25 mouse cellular contexts compared by ENCODE assay signal in genomic region chr1:42416539-42417218, GRCm38 (mm10).
A peak's percentile ranks its signal among the peaks of the same experiment; 100 is the strongest.
DNase-seq lines count a peak whose midpoint lies in the region; ATAC-seq and TF ChIP-seq lines count a peak whose summit lies in the region.
"Had no signal": no experiment of that assay in that cellular context is flagged by ENCODE, and none has a peak within 500 bp of the region (broad histone marks: within the 10 kb centered on the region; RNA-seq: fewer than 3 reads in every experiment).

No protein-coding gene starts in this region.

- intact Hi-C loops in heart, adult 2 months (cut with DNase I) = no loop called here

- 0 out of 2 replicates have a peak, but pooled peaks cover 6% of the 10 kb centered on the region for H3K27me3 ChIP-seq in midbrain, embryonic 12.5 days
- no peaks in the 10 kb centered on the region for H3K27me3 ChIP-seq in midbrain, postnatal 0 days (ENCODE audit: insufficient read depth, low read length)
- no peaks in the 10 kb centered on the region for H3K27me3 ChIP-seq in hindbrain, embryonic 11.5 days (ENCODE audit: control insufficient read depth, insufficient read depth, low read length)
- no peaks in the 10 kb centered on the region for H3K27me3 ChIP-seq in hindbrain, embryonic 15.5 days
- H3K27me3 ChIP-seq in neural tube, embryonic 15.5 days (replicated peaks) = no peaks in the 10 kb centered on the region
- no peaks in the 10 kb centered on the region for H3K27me3 ChIP-seq in heart, adult 2 months (ENCODE audit: control insufficient read depth, insufficient read depth, low read length)
- H3K27me3 ChIP-seq: intestine, embryonic 15.5 days; lung, embryonic 15.5 days; stomach, embryonic 15.5 days had no signal

- ATAC-seq in midbrain, embryonic 12.5 days (ENCODE audit: low FRiP score, low read depth) = peak; percentile 52; the same call in 1 of the 2 replicates
- ATAC-seq in midbrain, postnatal 0 days (ENCODE audit: low FRiP score) = no peak
- ATAC-seq in hindbrain, embryonic 11.5 days (ENCODE audit: low FRiP score) = peak; percentile 61
- no peak; the same call in 1 of the 2 replicates for ATAC-seq in hindbrain, embryonic 15.5 days (ENCODE audit: low FRiP score, low read depth)
- no peak for ATAC-seq in neural tube, embryonic 15.5 days (ENCODE audit: low FRiP score)
- ATAC-seq: CD4-positive, CD25-positive, alpha-beta regulatory T cell, adult 4 months; intestine, embryonic 15.5 days had no signal

- no peak for TF ChIP-seq POLR2A in heart, adult 2 months (IDR thresholded peaks at IDR 0.05; ENCODE audit: insufficient read depth, low read depth, low read length)

- no peaks in the 10 kb centered on the region for H3K9me3 ChIP-seq in midbrain, embryonic 12.5 days
- H3K9me3 ChIP-seq in midbrain, postnatal 0 days (ENCODE audit: low read length) = no peaks in the 10 kb centered on the region
- no peaks in the 10 kb centered on the region for H3K9me3 ChIP-seq in hindbrain, embryonic 11.5 days (ENCODE audit: control insufficient read depth, low read length)
- H3K9me3 ChIP-seq in hindbrain, embryonic 15.5 days = no peaks in the 10 kb centered on the region
- no peaks in the 10 kb centered on the region for H3K9me3 ChIP-seq in neural tube, embryonic 15.5 days (replicated peaks)
- H3K9me3 ChIP-seq: embryonic facial prominence, embryonic 12.5 days; intestine, embryonic 15.5 days; limb, embryonic 13.5 days; lung, embryonic 15.5 days; stomach, embryonic 15.5 days had no signal

- no peaks in the 10 kb centered on the region for H3K36me3 ChIP-seq in midbrain, embryonic 12.5 days
- H3K36me3 ChIP-seq in midbrain, postnatal 0 days (ENCODE audit: insufficient read depth, low read length) = no peaks in the 10 kb centered on the region
- no peaks in the 10 kb centered on the region for H3K36me3 ChIP-seq in hindbrain, embryonic 11.5 days (ENCODE audit: control insufficient read depth, insufficient read depth, low read length)
- no peaks in the 10 kb centered on the region for H3K36me3 ChIP-seq in hindbrain, embryonic 15.5 days
- no peaks in the 10 kb centered on the region for H3K36me3 ChIP-seq in neural tube, embryonic 15.5 days
- H3K36me3 ChIP-seq in heart, adult 2 months (ENCODE audit: control insufficient read depth, insufficient read depth, low read length) = no peaks in the 10 kb centered on the region
- H3K36me3 ChIP-seq: embryonic facial prominence, embryonic 12.5 days; intestine, embryonic 15.5 days; limb, embryonic 13.5 days; lung, embryonic 15.5 days; stomach, embryonic 15.5 days had no signal

- H3K79me2 ChIP-seq in heart, adult 2 months (replicated peaks; ENCODE audit: control insufficient read depth, insufficient read depth, low read length) = no peaks in the 10 kb centered on the region

- H3K4me1 ChIP-seq in midbrain, embryonic 12.5 days = peaks cover 17% of the 10 kb centered on the region; the same call in 1 of the 2 replicates
- H3K4me1 ChIP-seq in midbrain, postnatal 0 days (ENCODE audit: insufficient read depth, low read length) = no peaks in the 10 kb centered on the region; the same call in 1 of the 2 replicates
- no peaks in the 10 kb centered on the region for H3K4me1 ChIP-seq in hindbrain, embryonic 11.5 days (replicated peaks; ENCODE audit: control insufficient read depth, insufficient read depth, low read length)
- H3K4me1 ChIP-seq in hindbrain, embryonic 15.5 days (replicated peaks) = peaks cover 15% of the 10 kb centered on the region
- peaks cover 13% of the 10 kb centered on the region for H3K4me1 ChIP-seq in neural tube, embryonic 15.5 days
- H3K4me1 ChIP-seq in heart, adult 2 months (ENCODE audit: control insufficient read depth, insufficient read depth, low read length) = no peaks in the 10 kb centered on the region
- H3K4me1 ChIP-seq: stomach, embryonic 15.5 days had no signal

- no peak for TF ChIP-seq CTCF in midbrain, postnatal 0 days (IDR thresholded peaks at IDR 0.05)
- TF ChIP-seq CTCF in heart, adult 2 months (IDR thresholded peaks at IDR 0.05) = no peak

- no peak overlapping the region for H3K27ac ChIP-seq in midbrain, embryonic 12.5 days (replicated peaks)
- H3K27ac ChIP-seq in midbrain, postnatal 0 days (ENCODE audit: low read depth, low read length) = no peak overlapping the region
- H3K27ac ChIP-seq in hindbrain, embryonic 11.5 days (ENCODE audit: low read depth, low read length) = no peak overlapping the region
- no peak overlapping the region for H3K27ac ChIP-seq in hindbrain, embryonic 15.5 days (replicated peaks)
- H3K27ac ChIP-seq in neural tube, embryonic 15.5 days (replicated peaks) = no peak overlapping the region
- H3K27ac ChIP-seq in heart, adult 2 months = no peak overlapping the region
- H3K27ac ChIP-seq: embryonic facial prominence, embryonic 12.5 days; intestine, embryonic 15.5 days; kidney, postnatal 0 days; limb, embryonic 13.5 days; lung, embryonic 15.5 days; stomach, embryonic 15.5 days had no signal

- no peak overlapping the region for H3K9ac ChIP-seq in midbrain, embryonic 12.5 days (replicated peaks)
- no peak overlapping the region for H3K9ac ChIP-seq in midbrain, postnatal 0 days (replicated peaks; ENCODE audit: low read length, poor library complexity, severe bottlenecking)
- no peak overlapping the region for H3K9ac ChIP-seq in hindbrain, embryonic 11.5 days (ENCODE audit: low read depth, low read length)
- no peak overlapping the region for H3K9ac ChIP-seq in hindbrain, embryonic 15.5 days
- no peak overlapping the region for H3K9ac ChIP-seq in neural tube, embryonic 15.5 days (replicated peaks)
- no peak overlapping the region for H3K9ac ChIP-seq in heart, adult 2 months (ENCODE audit: low read depth, low read length)
- H3K9ac ChIP-seq: embryonic facial prominence, embryonic 12.5 days; intestine, embryonic 15.5 days; limb, embryonic 13.5 days; lung, embryonic 15.5 days; stomach, embryonic 15.5 days had no signal

- H3K4me3 ChIP-seq in midbrain, embryonic 12.5 days = no peak overlapping the region
- no peak overlapping the region for H3K4me3 ChIP-seq in midbrain, postnatal 0 days (ENCODE audit: low read depth, low read length)
- no peak overlapping the region for H3K4me3 ChIP-seq in hindbrain, embryonic 11.5 days (ENCODE audit: low read depth, low read length)
- H3K4me3 ChIP-seq in hindbrain, embryonic 15.5 days = no peak overlapping the region
- H3K4me3 ChIP-seq in neural tube, embryonic 15.5 days (replicated peaks) = no peak overlapping the region
- no peak overlapping the region for H3K4me3 ChIP-seq in heart, adult 2 months
- H3K4me3 ChIP-seq: embryonic facial prominence, embryonic 12.5 days; intestine, embryonic 15.5 days; limb, embryonic 13.5 days; lung, embryonic 15.5 days; stomach, embryonic 15.5 days had no signal

- TF ChIP-seq EP300 in heart, adult 2 months (IDR thresholded peaks at IDR 0.05; ENCODE audit: insufficient read depth, low read depth, low read length) = no peak

- 76% methylated on average over 8 of the region's 8 CpGs for WGBS in midbrain, embryonic 12.5 days
- WGBS in midbrain, postnatal 0 days = 71% methylated on average over 8 of the region's 8 CpGs
- WGBS in hindbrain, embryonic 11.5 days = 62% methylated on average over 8 of the region's 8 CpGs
- 49% methylated on average over 8 of the region's 8 CpGs for WGBS in hindbrain, embryonic 15.5 days
- WGBS in neural tube, embryonic 15.5 days = 47% methylated on average over 8 of the region's 8 CpGs
- WGBS in heart, adult 2 months = 79% methylated on average over 8 of the region's 8 CpGs

- DNase-seq in midbrain, postnatal 0 days (ENCODE audit: low spot score) = no peak
- DNase-seq in hindbrain, embryonic 11.5 days (ENCODE audit: low spot score) = no peak
- no peak for DNase-seq in heart, adult 2 months
- DNase-seq in adrenal gland, adult 18-20 months (ENCODE audit: low spot score in 2 of 2) = no peak
- DNase-seq: adrenal gland, adult 2 months; cerebellum, adult 9-10 months; embryo, embryonic 11 days; gastrocnemius, postnatal 10 days; kidney, adult 2 months; kidney, postnatal 4 days; retina, postnatal 1 day; right cerebral cortex, postnatal 25 days; thymus, postnatal 14 days had no signal

- no peak overlapping the region for H3K4me2 ChIP-seq in midbrain, embryonic 12.5 days (replicated peaks)
- no peak overlapping the region for H3K4me2 ChIP-seq in midbrain, postnatal 0 days (ENCODE audit: low read depth, low read length, poor library complexity, severe bottlenecking)
- no peak overlapping the region for H3K4me2 ChIP-seq in hindbrain, embryonic 11.5 days (replicated peaks; ENCODE audit: low read depth, low read length)
- peak overlapping the region; percentile 29 for H3K4me2 ChIP-seq in hindbrain, embryonic 15.5 days
- H3K4me2 ChIP-seq in neural tube, embryonic 15.5 days = peak overlapping the region; percentile 39; the same call in 1 of the 2 replicates
- H3K4me2 ChIP-seq: embryonic facial prominence, embryonic 12.5 days; heart, embryonic 11.5 days; intestine, embryonic 15.5 days; limb, embryonic 13.5 days; liver, embryonic 11.5 days; lung, embryonic 15.5 days; stomach, embryonic 15.5 days had no signal

Comparison
In these comparisons a context has a peak if more than half of its experiments do, and no peak if none do; other contexts are left out.
1. ATAC-seq: peak in midbrain, embryonic 12.5 days (single experiment) and hindbrain, embryonic 11.5 days (single experiment); none in midbrain, postnatal 0 days (single experiment), hindbrain, embryonic 15.5 days (single experiment) and neural tube, embryonic 15.5 days (single experiment).
2. H3K4me2 ChIP-seq: peak in hindbrain, embryonic 15.5 days (single experiment) and neural tube, embryonic 15.5 days (single experiment); none in midbrain, embryonic 12.5 days (single experiment), midbrain, postnatal 0 days (single experiment) and hindbrain, embryonic 11.5 days (single experiment).